Mouse (Mus musculus) skeletal muscle tissue, adult 2 months (tissue): Measurements from ENCODE around the gene Enthd1.

ENCODE experiments used
- DNase-seq: peaks from one replicate; pipeline ENCODE4 v3.0.0-alpha.2; 2012; ENCODE audit warnings: low read depth, low spot score

The Enthd1 gene

DNA sequence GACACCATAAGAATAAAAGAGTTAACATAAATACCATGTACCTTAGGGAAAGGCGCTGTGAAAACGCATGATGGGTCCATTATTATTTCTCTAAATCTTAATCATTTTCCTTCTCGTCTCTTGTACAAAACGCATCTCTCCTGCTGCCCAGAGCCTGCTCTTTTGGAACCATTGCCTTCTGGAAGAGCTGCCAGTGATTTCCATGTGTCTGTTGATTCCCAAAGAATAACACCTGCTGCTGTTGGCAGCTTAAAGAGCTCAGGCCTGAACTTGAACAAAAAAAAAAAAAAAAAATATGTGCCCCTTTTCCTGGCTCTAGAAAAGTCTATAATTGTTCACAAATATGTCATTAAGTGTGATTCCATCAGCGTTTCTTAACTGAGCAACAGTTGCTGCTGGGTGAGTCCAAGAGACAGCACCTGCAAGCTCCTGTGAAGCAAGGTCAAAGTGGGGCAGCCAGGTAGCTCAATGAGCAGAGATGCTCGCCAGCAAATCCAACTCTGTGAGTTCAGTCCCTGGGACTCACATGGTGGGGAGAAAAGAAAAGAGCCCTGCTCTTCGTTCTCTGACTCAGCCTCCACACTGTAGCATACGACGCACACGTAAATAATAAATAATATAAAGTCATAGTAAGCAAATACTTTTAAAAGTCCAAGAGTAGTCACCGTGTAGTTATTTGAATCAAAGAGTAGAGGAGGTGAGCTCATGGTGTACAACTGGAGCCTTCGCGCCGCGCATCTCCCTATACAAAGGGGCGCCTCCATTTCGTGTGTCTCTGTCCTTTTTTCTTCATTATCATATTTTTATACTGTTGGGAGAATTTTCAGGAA, 9.5 kb upstream of the Enthd1 start:
- no peak for DNase-seq

- DNase-seq = no peak
Measured at GRCm38 (mm10) chr15:80572811-80573520, 8.0 kb upstream of the Enthd1 start.

GRCm38 (mm10) chr15:80572291-80572690, 7.3 kb upstream of the Enthd1 start, which contains the start of gene Grap2:
Gene Grap2 (plus strand): TSS chr15:80572594.
- no peak for DNase-seq

GRCm38 (mm10) chr15:80571611-80572010, 6.7 kb upstream of the Enthd1 start:
- DNase-seq = no peak

- no peak for DNase-seq
Measured at GRCm38 (mm10) chr15:80570226-80570625, 5.3 kb upstream of the Enthd1 start.

GRCm38 (mm10) chr15:80569205-80569604, 4.2 kb upstream of the Enthd1 start:
- DNase-seq = no peak

DNA sequence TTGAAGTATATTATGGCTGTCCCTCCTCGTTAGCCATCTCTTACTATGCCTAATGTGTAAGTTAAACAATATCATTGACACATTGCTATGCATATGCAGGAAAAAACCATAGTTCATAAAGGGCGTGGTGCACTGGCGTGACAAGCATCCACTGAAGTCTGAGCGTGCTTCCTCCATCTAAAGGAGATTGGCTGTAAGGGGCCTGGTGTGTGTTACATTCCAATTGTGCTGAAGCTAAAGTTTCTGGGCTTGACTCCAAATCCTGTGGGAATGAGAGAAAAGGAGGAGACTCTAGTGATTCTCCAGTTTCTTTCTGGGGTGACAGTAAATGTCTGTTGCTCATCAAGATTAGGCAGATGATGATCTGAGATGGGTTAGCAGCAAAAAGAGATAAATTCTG, 2.8 kb upstream of the Enthd1 start:
- DNase-seq = no peak

DNA sequence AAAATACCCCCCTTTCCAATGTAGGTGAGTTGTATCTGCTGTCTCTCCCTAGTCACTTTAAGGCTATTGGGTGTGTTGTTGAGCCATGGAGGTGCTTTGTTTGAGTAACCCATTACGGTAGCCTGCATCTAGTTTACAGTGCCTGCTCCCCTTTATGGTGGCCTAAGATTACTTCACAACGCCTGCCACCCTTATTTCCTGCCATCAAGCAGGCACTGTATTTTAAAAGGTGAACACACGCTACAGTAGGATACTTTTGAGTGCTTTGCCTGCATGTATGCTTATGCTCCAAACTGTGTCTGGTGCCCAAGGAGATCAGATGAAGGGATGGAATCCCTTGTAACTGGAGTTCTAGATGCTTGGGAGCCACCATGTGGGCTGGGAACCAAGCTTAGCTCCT, 2.2 kb upstream of the Enthd1 start:
- DNase-seq = no peak

DNA sequence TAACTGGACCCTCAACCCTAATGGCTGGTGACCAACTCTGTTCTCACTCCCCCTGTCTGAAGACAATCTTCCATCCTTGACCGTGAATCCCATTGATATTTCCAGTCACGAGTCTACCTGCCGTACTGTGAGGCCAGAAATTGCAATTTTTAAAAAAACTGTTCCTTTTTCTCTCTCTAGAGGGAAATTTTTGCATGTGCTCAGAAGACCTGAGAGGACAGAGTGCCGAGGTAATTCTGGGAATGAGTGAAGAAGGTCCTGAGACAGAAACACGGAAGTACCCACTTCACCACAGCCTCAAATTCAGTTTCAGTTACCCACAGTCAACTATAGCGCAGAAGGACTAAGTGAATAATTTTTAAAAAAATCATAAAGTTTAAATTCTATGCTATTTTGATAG, 1.7 kb upstream of the Enthd1 start:
- DNase-seq = no peak

- DNase-seq = no peak
Measured at GRCm38 (mm10) chr15:80563634-80564208, 1.2 kb downstream of the Enthd1 start.

DNA sequence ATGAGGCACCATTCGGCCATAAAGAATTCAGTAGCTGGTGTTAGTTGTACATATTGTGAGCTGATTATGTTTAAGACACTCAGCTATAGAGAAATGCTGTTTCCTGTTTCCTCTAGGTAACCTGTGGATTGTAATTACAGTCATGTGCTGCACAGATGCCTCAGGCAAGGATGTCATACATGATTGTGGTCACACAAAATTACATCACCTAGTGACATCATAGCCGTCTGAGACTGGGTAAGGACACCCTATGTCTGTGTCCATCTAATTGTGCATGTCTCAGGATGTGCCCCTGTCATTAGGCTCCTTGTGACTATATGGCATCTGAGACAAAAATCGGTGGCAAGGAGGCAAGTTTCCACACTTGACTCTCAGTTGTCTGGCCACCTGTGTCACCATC, 2.5 kb downstream of the Enthd1 start:
- no peak for DNase-seq

DNA sequence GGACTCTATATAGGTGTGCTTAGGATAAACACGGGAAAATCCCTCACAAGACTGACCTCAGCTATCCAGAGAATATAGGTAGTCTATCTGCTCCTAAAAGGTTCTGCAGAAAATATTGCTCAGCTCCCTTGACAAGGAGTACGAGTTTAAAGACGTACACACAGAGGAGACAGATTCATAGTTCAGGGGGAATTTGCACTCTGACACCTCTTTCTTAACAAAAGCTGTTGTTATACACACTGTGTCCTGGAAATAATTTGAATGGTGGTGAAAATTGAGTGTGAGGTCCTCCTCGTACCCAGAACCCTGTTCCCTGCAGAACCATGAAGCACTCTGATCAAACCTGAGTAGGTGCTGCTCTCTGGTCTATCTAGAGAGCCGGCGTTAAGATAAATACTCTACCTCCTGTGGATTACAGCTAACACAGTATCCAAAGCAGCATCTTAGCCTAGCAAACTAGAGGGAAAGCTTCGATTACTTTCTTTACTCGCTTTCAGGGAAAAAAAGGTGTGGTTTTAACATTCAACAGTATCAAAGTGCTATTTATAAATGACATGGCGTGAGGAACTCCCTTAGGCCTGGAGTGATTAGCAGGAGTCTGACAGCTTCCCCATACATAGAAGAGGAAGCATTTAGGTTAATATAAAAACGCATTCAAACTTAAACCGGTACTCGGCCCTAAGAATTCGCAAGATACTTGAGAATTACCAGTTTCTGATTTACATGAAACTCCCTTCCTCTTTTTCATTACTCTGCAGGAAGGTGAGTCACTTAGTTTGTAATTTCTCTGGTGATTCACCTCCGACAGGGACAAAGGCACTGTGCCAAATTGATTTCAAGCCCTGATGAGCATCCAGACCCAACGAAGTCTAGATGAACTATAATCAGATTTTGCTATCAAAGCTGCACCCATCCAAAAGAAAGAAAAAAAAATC, 4.0 kb downstream of the Enthd1 start:
- DNase-seq = no peak

DNA sequence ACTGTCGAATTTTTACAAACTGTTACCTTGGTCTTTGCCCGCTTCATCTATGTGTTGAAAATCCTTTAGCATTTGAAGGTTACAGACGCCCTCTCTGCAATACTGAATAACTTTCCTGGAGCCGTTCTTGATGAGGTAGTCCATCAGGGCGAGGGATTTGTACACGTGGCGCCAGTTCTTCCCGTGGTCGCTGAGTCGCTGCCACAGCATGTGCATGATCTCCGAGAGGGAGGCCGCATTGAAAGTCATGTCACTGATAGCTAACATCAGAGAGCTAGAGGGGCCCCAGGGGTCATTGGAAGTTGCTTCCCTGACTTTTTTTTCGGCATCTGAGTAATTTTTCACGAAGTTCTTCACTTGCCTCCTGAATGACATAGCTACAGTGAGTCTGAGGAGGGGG, 5.0 kb downstream of the Enthd1 start:
- no peak for DNase-seq

DNA sequence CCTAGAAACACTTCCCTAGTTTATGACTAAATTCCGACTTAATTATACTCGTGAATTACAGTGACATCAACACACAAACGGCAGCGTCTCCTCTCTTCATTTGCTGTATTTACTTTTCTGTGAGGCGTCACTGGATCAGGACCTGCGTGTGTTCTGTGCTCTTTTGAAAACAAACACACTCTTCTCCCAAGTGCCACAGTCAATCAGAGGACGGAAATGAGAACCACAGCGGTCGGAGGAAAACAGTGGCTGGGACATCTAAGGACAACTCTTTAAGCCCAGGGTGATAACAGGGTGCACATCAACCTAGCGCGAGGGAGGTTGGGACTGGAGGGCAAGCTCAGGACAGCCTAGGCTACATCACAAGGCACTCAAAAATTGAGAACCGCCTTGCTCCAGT, 5.4 kb downstream of the Enthd1 start:
- no peak for DNase-seq

GRCm38 (mm10) chr15:80557745-80558144, 7.2 kb downstream of the Enthd1 start:
- no peak for DNase-seq

GRCm38 (mm10) chr15:80556021-80556420, 8.9 kb downstream of the Enthd1 start:
- DNase-seq = no peak

- DNase-seq = no peak
Measured at GRCm38 (mm10) chr15:80554860-80555822, 9.8 kb downstream of the Enthd1 start.

DNA sequence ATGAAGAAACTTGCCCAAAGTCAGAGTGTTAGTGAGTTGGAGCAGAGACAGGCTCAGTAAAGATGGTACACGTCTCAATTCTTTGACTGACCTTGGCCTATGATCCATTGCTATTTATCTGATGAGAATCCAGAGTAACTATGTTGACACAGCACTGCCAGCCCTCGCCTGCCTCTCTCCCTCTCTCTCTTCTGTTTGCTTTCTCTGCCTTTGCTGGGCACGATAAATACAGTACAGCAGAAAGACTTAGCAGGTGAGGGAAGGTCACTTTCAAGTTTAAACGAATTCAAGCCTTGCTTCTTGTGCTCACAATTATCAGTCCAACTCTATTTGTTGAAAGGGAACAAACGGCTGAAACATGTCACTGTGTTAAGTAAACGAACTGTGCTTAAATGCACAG, 19.5 kb downstream of the Enthd1 start:
- no peak for DNase-seq

DNA sequence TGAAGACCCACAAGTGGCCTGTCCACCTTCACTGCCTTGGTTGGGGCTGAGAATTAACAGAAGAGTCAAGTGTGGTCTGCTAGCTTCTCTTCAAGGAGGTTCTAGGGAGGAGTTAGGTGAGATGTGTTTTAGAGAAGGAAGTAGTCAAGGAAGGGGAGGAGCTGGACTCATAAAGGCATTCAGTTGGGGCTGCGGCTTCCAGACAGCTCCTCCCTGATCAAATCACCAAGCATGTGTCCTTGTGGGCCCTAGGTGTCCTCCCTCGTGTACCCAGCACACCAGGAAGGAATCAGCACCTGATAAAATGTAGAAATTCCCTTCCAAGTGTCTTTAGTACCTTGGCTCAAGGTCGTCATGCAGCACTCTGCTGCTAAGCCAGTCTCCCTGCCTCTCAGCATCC, 20.8 kb downstream of the Enthd1 start:
- no peak for DNase-seq

GRCm38 (mm10) chr15:80538671-80539340, 26.1 kb downstream of the Enthd1 start:
- DNase-seq = no peak
